8 mouse cellular contexts compared by ENCODE assay signal in the genomic region with DNA sequence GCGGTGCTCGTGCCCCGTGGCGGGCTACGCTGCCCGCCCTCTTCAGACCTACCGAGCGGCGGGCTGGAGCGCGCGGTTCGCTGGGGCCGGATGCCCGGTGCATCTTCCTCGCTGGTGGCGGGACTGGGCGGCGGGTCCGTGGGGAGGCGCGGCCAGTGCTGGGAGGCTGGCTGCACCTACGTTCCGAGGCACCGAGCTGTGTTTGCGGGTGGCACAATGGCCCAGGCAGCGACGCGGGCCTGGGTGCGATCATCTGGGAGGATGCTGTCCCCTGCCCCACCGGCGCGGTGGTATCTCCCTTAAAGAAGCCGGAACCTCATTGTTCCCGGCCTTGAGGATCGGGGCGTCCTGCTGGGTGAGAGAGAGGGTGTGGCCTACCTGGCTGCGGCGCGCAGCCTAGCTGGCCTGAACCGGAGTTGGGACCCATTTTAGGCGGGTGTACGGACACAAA. TPM values are rescaled to one million over a fixed set of nuclear protein-coding genes. Genes with fewer than 3 reads are reported as not detected.
DNase-seq lines count a peak whose midpoint lies in the region; ATAC-seq and TF ChIP-seq lines count a peak whose summit lies in the region.

A gene (minus strand): TSS at position 321 of the 451 bp plus-strand sequence.

- H3K4me2 ChIP-seq in embryonic facial prominence, embryonic 12.5 days (replicated peaks), result peak within 1 kb of the TSS; percentile 94
- peak within 1 kb of the TSS; percentile 87 for H3K4me2 ChIP-seq in limb, embryonic 15.5 days
- H3K4me2 ChIP-seq in midbrain, postnatal 0 days (ENCODE audit: low read depth, low read length, poor library complexity, severe bottlenecking), result peak within 1 kb of the TSS; percentile 78

- DNase-seq in A20 (ENCODE audit: low read depth, low spot score), result peak; percentile 94
- peak; percentile 68 for DNase-seq in adrenal gland, postnatal 25 days
- peak; percentile 63 for DNase-seq in heart, adult 8-10 months (ENCODE audit: low spot score)
- DNase-seq in kidney, adult 9 months, result peak; percentile 79
- DNase-seq in midbrain, postnatal 0 days (ENCODE audit: low spot score), result peak; percentile 88
- peak; percentile 80 to 89 for DNase-seq in spleen, postnatal 4 days (ENCODE audit: low spot score in 2 of 2)

- WGBS in embryonic facial prominence, embryonic 12.5 days, result under 1% methylated on average over 43 of the region's 43 CpGs
- WGBS in limb, embryonic 15.5 days, result under 1% methylated on average over 37 of the region's 43 CpGs
- under 1% methylated on average over 38 of the region's 43 CpGs for WGBS in midbrain, postnatal 0 days

- no peaks in the 10 kb centered on the region for H3K9me3 ChIP-seq in embryonic facial prominence, embryonic 12.5 days
- H3K9me3 ChIP-seq in limb, embryonic 15.5 days, result no peaks in the 10 kb centered on the region
- H3K9me3 ChIP-seq in midbrain, postnatal 0 days (ENCODE audit: low read length), result no peaks in the 10 kb centered on the region

- H3K4me1 ChIP-seq in embryonic facial prominence, embryonic 12.5 days, result peaks cover 14% of the 10 kb centered on the region
- peaks cover 24% of the 10 kb centered on the region for H3K4me1 ChIP-seq in limb, embryonic 15.5 days
- H3K4me1 ChIP-seq in midbrain, postnatal 0 days (ENCODE audit: insufficient read depth, low read length), result no peaks in the 10 kb centered on the region

- peaks cover 12% of the 10 kb centered on the region; the same call in 1 of the 2 replicates for H3K36me3 ChIP-seq in embryonic facial prominence, embryonic 12.5 days
- peaks cover 13% of the 10 kb centered on the region for H3K36me3 ChIP-seq in limb, embryonic 15.5 days
- H3K36me3 ChIP-seq in midbrain, postnatal 0 days (ENCODE audit: insufficient read depth, low read length), result peaks cover 16% of the 10 kb centered on the region

- peak within 1 kb of the TSS; percentile 73 for H3K4me3 ChIP-seq in embryonic facial prominence, embryonic 12.5 days
- H3K4me3 ChIP-seq in limb, embryonic 15.5 days, result peak within 1 kb of the TSS; percentile 98
- H3K4me3 ChIP-seq in midbrain, postnatal 0 days (ENCODE audit: low read depth, low read length), result peak within 1 kb of the TSS; percentile 71

- H3K27me3 ChIP-seq in embryonic facial prominence, embryonic 12.5 days, result no peaks in the 10 kb centered on the region
- no peaks in the 10 kb centered on the region for H3K27me3 ChIP-seq in limb, embryonic 15.5 days
- H3K27me3 ChIP-seq in midbrain, postnatal 0 days (ENCODE audit: insufficient read depth, low read length), result no peaks in the 10 kb centered on the region

- H3K9ac ChIP-seq in embryonic facial prominence, embryonic 12.5 days, result peak within 1 kb of the TSS; percentile 93
- peak within 1 kb of the TSS; percentile 98 for H3K9ac ChIP-seq in limb, embryonic 15.5 days
- H3K9ac ChIP-seq in midbrain, postnatal 0 days (replicated peaks; ENCODE audit: low read length, poor library complexity, severe bottlenecking), result peak within 1 kb of the TSS; percentile 100

- TF ChIP-seq CTCF in midbrain, postnatal 0 days (IDR thresholded peaks at IDR 0.05), result no peak

- peak; percentile 74 for ATAC-seq in embryonic facial prominence, embryonic 12.5 days (ENCODE audit: insufficient number of reproducible peaks, insufficient read depth, low FRiP score, low TSS enrichment)
- peak; percentile 66 for ATAC-seq in limb, embryonic 15.5 days (ENCODE audit: insufficient number of reproducible peaks, low FRiP score, low TSS enrichment, low read depth)
- peak; percentile 70 for ATAC-seq in midbrain, postnatal 0 days (ENCODE audit: low FRiP score)

- peak within 1 kb of the TSS; percentile 100 for H3K27ac ChIP-seq in embryonic facial prominence, embryonic 12.5 days
- peak within 1 kb of the TSS; percentile 99 for H3K27ac ChIP-seq in limb, embryonic 15.5 days
- H3K27ac ChIP-seq in midbrain, postnatal 0 days (ENCODE audit: low read depth, low read length), result peak within 1 kb of the TSS; percentile 100

RNA-seq across cellular contexts. Expression of the gene that starts here (rescaled TPM):
- total RNA-seq in adrenal gland, postnatal 25 days (2021), result 19.7 and 20.2 TPM in 2 replicates
- polyA plus RNA-seq in embryonic facial prominence, embryonic 12.5 days (2016; fragmentation: Nextera tagmentation; extraction: Ambion mirVana), result 22.6 and 24.8 TPM in 2 replicates
- 1 to 10 TPM; 6.2 to 7.6 (median 6.7) TPM for total RNA-seq in heart, adult 8-10 months (2022)
- 19.7 and 20.2 TPM in 2 replicates for polyA plus RNA-seq in limb, embryonic 15.5 days (2015; fragmentation: Nextera tagmentation; extraction: Ambion mirVana)
- total RNA-seq in midbrain, postnatal 0 days (2014; rRNA removed), result 44.8 and 49.7 TPM in 2 replicates
- 27.6 and 30.8 TPM in 2 replicates for polyA plus RNA-seq in midbrain, postnatal 0 days (2015; fragmentation: Nextera tagmentation; extraction: Ambion mirVana)

Comparison
In these comparisons a context has a peak if more than half of its experiments do, and no peak if none do; other contexts are left out.
1. Peak in every context shown above with its lines: DNase-seq, ATAC-seq, H3K4me3 ChIP-seq and H3K27ac ChIP-seq.